Mouse (Mus musculus) adrenal gland, postnatal 36 days (tissue): ENCODE measurements at regions not wholly inside any gene's neighbourhood (a gene's known extent, or its start where the extent isn't known, plus 50 kb on each side); places are given as distances from the start of the nearest gene placed in this dataset.
A peak's percentile ranks its signal among the peaks of the same experiment; 100 is the strongest.
"Not testable (repeated sequence)": the region's sequence is repeated elsewhere in the genome, so short reads cannot be mapped to it uniquely, and the experiment has no call there.

ENCODE experiments used
- DNase-seq, 2 experiments: peaks; one replicate each; pipeline ENCODE4 v3.0.0; 2021; ENCODE audit warnings: mixed read lengths in 1 of 2

- DNase-seq: no peak
Observed at GRCm38 (mm10) chrX:94785983-94786382, 61.6 kb downstream of the Zxdb start.

GRCm38 (mm10) chrX:94788331-94788920 is 64.1 kb downstream of the Zxdb start:
- peak in 1 of 2 experiments; percentile 6 for DNase-seq

GRCm38 (mm10) chrX:94796845-94797244 is 72.5 kb downstream of the Zxdb start:
- DNase-seq: not testable (repeated sequence)

GRCm38 (mm10) chrX:94797348-94798182 is 73.2 kb downstream of the Zxdb start:
- not testable (repeated sequence) for DNase-seq

- DNase-seq: not testable (repeated sequence)
Observed at GRCm38 (mm10) chrX:94798183-94798619, 73.8 kb downstream of the Zxdb start.

- DNase-seq: not testable (repeated sequence)
Observed at GRCm38 (mm10) chrX:94812760-94813159, 88.4 kb downstream of the Zxdb start.

- not testable (repeated sequence) for DNase-seq
Observed at GRCm38 (mm10) chrX:94827524-94827923, 103.2 kb downstream of the Zxdb start.

- peak; percentile 39 to 47 for DNase-seq
Observed at GRCm38 (mm10) chrX:94844110-94844779, 119.9 kb downstream of the Zxdb start.

GRCm38 (mm10) chrX:94849549-94849948 is 125.2 kb downstream of the Zxdb start:
- not testable (repeated sequence) for DNase-seq

GRCm38 (mm10) chrX:94857501-94857900 is 133.1 kb downstream of the Zxdb start:
- no peak for DNase-seq

GRCm38 (mm10) chrX:94857954-94858353 is 133.6 kb downstream of the Zxdb start:
- no peak for DNase-seq

GRCm38 (mm10) chrX:94863123-94863522 is 138.8 kb downstream of the Zxdb start:
- DNase-seq: no peak

GRCm38 (mm10) chrX:94865531-94866502 is 141.4 kb downstream of the Zxdb start:
- peak; percentile 90 to 95 for DNase-seq

GRCm38 (mm10) chrX:94883547-94883946 is 142.9 kb downstream of the Spin4 start:
- not testable (repeated sequence) for DNase-seq
